Mouse (Mus musculus) embryonic stem cell, embryonic (primary cell): ENCODE measurements around the gene Foxp1.

ENCODE experiments used
- CTCF ChIA-PET, 4 experiments: fragments of 300-600 bp in 2 of 4; fragments of 350-600 bp in 2 of 4; sonication (Branson Sonifier 250); formaldehyde crosslinking; loops; one replicate each; lab custom pipeline; 2022; ENCODE audit warnings: inconsistent platforms in 2 of 4; lab: Charles Lee
- POLR2A ChIA-PET, 4 experiments: fragments of 300-600 bp in 2 of 4; fragments of 350-600 bp in 2 of 4; sonication (Branson Sonifier 250); formaldehyde crosslinking; loops; one replicate each; lab custom pipeline; 2022; ENCODE audit warnings: antibody characterized with exemption in 4 of 4, inconsistent platforms in 1 of 4; lab: Charles Lee

Gene Foxp1

DNA sequence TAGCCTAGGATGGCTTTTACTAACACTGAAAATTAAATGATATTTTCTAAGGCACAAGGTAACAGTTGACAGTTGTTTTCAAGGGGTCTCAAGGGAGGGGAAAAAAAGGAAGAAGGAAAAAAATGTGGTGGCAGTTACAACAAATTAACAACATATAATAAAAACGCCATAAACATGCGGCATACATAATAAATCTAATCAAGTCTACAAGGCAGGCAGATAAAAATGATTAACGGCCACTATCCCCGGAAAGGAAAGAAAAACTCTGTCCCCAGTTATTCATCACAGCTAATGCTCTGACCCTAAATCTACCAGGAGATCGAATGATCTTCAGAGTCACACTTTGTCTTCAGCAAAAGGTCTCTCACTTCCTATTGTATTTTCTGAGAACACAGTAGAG, 186.3 kb downstream of the Foxp1 start:
- ChIA-PET POLR2A (no interaction called here), CTCF (no interaction called here)

DNA sequence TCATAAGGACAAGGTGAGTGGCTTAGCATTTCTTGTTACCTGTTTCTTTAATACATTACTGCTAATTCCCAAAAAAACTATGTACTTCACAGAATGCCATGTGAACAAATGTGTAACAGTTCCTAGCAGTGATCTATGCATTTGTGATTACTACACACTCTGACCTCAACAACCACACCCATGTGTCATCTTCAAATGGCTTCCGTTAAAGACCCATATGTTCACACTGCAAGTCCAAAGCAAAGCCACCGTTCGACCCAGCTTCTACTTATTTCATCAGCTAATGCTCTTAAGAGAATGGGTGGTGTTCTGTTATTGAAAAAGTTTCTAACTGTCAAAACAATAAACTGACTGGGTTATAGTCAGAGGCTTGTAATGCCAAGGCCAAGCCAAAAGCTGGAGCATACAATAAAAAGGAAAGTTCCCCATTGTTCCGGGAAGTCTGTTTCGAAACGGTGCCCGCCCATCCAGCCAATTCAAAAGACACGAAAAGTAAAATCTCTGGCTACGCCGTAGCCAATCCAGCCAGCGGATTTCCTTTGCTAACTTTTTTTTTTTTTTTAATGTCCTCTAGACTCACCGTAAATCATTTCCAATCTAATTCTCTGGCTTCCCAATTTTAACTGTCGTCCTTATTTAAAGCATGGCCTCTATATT, 187.2 kb downstream of the Foxp1 start:
- ChIA-PET POLR2A (interaction anchor here in 2 of 4 experiments (0.6 to 0.7 kb wide), 2 partner anchors 157 to 308 kb away, joined by 3 read pairs; no protein-coding TSS in a partner anchor), CTCF (no interaction called here)

DNA sequence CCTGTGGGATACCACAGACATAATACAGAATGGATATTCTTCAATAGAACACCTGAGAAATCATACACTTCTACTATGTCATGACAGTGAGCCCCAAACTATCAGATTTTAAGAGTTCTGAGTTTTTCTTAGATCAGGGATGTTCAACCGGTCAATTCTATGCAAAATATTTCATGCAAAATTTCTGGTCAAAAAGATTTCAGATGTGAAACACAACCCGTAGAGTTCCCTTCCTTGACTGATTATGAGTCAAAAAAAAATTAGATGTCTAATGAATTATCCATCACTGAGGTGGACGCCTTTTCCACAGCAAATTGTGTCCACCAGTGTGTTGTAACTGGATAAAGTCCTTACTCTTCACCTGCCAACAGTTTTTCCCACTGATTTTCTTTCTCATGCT, 188.3 kb downstream of the Foxp1 start:
- POLR2A ChIA-PET, result no interaction called here
- CTCF ChIA-PET, result no interaction called here

DNA sequence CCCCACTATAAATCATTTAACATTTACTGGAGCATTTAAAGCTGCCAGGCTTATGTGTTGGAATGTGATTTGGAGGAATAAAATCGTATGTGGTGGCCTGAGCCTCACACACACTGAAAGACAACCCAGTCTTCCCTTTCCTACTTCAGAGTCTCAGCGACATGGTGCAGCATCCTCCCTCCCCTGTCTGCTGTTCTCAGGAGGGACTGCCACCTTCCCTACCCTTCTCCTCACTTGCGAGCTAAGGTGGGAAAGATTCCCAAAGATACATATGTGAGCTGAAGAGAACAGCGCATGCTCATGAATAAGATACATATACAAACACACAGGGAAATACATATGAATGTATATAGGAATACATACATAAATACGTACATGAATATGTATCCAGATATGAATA, 189.4 kb downstream of the Foxp1 start:
- ChIA-PET POLR2A (no interaction called here), CTCF (no interaction called here)

DNA sequence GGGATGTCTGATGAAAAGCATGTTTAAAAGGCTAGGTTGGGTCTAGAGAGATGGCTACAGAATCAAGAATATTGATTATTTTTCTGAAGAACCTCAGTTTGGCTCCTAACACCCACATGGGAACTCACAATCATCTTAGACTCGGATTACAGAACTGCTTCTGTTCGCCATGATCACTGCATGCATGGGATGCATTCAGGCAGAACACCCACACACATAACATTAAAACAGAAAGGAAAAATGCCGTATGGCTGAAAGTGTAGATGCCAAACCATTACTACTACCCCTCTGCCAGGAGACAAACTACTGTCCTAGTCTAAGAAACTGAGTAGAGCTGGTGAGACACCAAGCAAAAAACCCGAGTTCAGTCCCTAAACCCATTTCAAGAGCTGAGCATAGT, 192.4 kb downstream of the Foxp1 start:
- ChIA-PET CTCF (no interaction called here), POLR2A (no interaction called here)

DNA sequence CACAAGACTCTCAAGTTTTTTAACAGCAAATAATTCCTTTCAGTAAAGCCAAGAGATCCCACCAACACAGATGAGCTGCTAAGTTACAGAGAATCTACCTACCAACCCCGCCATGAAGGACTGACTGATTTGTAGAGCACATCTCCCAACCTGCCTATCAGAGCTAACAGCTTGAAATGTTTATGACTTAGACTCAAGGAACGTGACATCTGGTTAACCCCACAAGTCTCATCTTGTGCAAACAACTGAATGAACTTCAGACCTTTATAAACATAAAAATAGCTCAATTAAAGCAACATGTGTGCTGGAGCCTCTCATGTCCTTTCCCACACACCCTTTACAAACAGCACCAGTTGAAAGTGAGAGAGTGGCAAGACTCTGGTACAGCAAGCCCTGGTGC, 193.9 kb downstream of the Foxp1 start:
- ChIA-PET POLR2A (no interaction called here), CTCF (no interaction called here)

DNA sequence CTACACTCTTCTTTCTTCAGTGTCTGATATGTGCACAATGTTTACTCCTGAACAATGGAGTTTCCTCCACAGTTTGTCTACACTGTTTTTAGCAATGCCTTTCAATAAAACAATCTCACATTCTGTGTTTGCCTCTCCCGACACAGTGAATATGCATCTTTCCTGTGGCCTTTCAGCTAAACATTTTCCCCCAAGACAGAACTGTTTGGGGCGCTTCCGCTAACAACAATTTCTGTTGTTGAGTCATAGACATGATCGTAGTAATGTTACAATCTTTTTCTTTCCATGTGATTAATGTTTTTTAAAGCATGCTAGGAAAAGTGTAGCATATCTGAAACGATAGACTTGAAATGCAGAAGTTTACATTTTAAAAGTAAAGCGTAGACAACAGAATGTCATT, 194.4 kb downstream of the Foxp1 start:
- ChIA-PET CTCF (no interaction called here), POLR2A (no interaction called here)

DNA sequence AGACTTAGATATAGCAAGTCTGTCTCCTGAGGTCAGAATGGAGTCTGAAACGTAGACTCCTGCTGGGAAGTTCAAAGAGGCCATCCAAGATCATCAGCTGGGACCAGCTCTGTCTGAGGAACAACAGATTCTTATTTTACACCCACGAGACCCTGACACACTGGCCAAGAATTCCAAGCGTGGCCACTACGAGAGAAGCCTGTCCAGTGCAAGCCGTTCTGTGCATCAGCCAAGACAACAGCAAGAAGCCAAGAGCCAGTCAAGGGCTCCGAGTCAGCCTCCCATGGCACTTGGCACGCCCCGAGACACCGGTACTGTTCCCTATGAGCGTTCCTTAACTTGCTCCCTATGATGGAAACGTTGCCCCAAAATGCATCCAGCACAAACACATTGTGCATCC, 194.8 kb downstream of the Foxp1 start:
- ChIA-PET POLR2A (no interaction called here), CTCF (interaction anchor here in 1 of 4 experiments (0.6 kb wide), 1 partner anchor 26 kb away, joined by 3 read pairs; no protein-coding TSS in a partner anchor)

DNA sequence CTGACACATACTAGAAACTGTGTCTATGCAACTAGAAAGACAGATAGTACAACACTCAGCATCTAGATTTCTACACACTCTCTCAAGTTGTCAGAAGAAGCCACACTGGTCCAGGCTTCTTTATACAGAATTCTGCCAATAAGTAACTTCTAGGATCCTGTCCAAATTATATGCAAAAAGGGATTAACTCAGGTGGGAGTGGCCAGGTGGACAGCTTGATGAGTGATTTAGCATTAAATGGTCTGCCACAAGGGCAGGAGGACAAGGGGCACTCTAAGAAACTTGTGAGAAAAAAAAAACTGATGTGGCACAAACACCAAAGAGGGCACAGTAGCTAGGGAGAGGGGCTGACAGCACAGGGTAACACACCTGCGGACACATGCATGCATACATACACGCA, 196.6 kb downstream of the Foxp1 start:
- CTCF ChIA-PET, result no interaction called here
- POLR2A ChIA-PET, result no interaction called here

DNA sequence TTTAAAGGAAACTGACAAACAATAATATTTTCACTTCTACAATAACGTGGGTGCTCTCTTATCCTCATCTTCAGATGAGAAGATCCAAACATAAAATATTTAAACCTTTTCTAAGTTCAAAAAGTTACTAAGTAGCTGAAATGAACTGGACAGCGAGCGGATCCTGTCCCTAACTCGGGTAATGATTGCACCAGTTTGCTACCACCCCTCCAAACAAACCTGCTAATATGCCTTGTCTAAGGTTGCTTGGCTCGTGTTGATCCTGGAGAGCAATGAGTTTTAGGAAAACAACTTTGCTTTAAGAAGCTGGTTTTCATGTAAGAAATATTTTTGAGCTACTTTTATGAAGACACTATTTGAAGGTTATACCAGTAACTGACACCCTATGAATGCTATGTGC, 197.1 kb downstream of the Foxp1 start:
- ChIA-PET CTCF (no interaction called here), POLR2A (no interaction called here)

DNA sequence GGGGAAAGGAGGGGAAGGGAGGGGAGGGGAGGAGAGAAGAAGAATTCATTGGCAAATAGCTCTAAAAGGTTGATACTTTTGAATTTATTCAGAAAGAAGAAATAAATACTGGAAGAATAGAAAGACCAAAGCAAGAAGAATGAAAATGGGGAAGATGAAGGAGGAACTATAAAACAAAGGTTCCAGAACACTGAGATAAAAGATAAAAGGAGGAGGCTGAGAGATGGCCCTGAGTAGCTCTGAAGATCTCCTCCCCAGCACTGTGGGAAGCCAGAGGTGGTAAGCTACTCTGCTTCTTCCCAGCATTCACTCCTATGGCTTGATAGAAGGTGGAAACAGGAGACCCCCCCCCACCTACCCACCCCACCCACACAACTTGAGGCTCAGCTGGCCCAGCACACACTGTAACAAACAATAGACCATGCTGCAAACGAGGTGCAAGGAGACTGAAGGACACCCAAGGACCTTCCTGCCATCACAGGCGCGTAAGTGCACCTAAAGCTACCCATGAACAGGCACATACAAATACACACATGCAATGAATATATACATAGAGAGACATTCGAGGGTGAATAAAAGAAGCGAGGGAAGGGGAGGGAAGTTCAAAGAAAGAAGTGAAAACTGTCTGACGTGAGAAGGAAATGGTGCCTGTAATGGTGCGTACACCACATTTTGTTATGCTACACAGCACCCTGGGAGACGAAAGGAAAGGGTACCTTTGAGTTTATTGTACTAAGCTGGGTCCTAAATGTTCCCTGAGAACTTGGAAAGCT, 200.2 kb downstream of the Foxp1 start:
- POLR2A ChIA-PET, result interaction anchor here in 2 of 4 experiments (0.6 kb wide), 2 partner anchors 820 to 1649 kb away, joined by 3 to 8 read pairs; no protein-coding TSS in a partner anchor
- CTCF ChIA-PET, result interaction anchor here in 1 of 4 experiments (0.6 kb wide), 1 partner anchor 800 kb away, joined by 4 read pairs; no protein-coding TSS in a partner anchor

DNA sequence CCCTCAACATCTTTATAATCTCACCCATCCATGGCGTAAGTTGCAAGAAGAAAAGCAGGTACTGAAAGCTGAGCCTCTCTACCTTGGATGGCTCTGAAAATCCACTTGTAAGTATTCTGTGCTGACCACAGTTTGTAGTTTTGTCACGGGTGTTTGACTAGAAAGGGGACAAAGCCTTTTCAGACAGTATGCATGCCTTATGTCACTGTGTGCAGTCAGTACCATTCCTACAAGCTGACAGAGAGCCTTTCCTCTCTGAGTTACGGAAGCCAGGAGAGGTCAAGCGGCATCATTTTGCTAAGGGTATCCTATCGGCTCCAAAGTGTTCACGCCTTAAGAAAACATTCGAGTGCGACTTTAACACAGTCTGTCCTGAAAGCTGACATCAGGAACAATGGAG, 202.1 kb downstream of the Foxp1 start:
- CTCF ChIA-PET, result interaction anchor here in 1 of 4 experiments (0.6 kb wide), 1 partner anchor 410 kb away, joined by 3 read pairs; no protein-coding TSS in a partner anchor
- POLR2A ChIA-PET, result interaction anchor here in 2 of 4 experiments (0.6 kb wide), 2 partner anchors 9 to 45 kb away, joined by 3 read pairs; no protein-coding TSS in a partner anchor

DNA sequence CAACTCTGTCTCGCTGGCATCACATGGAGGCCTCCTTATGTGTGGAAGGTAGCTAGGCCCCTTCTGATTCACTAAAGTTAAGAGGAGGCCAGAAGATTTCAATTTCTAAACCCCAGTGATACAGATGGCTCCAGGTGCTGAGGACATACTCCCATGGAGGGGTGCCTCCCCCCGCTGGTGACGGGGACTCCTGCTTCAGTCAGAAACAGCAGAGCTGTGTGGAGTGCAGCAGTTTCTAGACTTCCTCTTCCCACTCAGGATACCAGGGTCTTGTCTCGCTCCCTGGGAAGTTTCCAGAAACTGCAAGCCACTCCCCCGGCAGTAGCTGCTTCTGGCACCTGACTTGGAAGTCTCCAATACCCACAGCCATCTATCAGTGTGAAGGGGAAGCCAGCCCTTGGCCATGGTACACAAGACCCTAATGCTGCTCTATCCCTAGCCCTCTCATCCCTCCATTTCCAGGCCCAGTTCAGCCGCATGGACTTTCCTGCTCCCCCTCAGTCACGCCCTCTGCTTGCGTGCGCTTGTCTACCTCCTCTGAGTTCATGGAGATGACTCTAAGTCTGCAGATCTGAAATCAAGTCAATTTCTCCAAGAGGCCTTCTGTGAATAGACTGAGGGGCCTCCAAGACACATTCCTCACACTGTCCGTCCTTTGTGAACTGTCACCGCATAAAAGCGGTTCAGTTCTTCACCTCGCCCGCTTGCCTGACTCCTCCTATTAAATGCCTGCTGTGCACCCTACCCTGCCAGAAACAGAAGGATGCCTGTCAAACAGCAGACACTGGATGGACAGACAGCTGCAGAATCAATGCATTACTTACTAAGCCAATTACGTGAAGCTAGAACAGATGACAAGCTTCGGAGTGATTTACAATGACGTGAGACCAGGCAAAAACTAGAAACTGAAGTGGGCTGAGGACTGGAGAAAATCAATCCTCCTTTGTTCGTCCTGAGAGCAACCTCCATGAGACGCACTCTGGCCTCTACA, 202.8 kb downstream of the Foxp1 start:
- CTCF ChIA-PET, result interaction anchor here in 1 of 4 experiments (0.7 kb wide), 1 partner anchor 76 kb away, joined by 4 read pairs; no protein-coding TSS in a partner anchor
- POLR2A ChIA-PET, result no interaction called here

DNA sequence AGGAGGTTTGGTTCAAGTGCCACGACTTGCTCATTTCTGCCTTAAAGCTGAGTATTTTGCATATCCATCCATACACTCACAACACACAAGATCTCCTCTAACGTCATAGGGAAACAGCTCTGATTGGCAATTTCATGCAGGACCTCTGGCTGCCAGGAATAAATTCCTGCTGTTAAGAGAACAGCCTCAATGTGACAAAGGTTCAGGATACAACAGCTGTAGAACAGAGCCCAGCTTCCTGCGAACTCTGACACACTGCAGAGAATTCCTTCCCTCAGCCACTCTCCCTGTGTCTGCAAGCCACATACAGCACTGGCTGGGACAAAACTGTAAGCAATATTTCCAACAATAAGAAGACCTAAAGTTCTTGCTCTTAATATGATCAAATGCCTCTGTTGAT, 207.8 kb downstream of the Foxp1 start:
- ChIA-PET CTCF (no interaction called here), POLR2A (no interaction called here)

DNA sequence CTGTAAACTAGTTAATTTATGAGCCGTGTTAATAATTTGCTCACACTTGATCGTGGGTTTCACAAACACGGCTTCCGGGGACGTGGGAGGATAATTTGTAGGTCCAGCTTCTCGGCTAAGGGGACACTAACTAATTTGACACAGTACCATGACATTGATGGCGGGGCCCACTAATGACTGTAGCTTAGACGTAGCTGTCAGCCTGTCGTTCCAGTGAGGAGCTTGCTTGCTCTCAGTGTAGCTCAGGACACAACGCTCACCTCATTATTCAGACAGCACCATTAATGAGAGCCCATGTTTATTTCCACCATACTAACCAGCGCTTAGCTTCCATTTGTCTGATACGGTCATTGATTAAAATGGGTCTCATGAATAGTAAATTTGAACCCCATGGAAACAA, 212.0 kb downstream of the Foxp1 start:
- CTCF ChIA-PET, result no interaction called here
- POLR2A ChIA-PET, result interaction anchor here in 1 of 4 experiments (0.6 to 1.2 kb wide), 2 partner anchors 10 to 213 kb away, joined by 3 to 9 read pairs; no protein-coding TSS in a partner anchor

DNA sequence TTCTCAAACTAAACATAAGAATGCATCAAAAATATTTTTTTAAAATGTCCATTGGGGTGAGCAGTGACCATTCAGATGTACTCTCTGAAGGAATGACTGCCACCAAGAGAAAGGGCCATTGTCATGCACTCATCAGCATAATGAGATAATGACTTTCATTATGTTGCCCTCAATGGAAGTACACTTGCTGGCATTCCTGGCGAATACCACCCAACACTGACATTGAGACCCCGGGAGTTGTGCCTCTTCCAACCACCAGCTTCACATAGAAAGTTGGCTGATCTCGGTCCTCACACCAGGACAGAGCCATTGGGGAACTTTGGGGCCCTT, 212.4 kb downstream of the Foxp1 start:
- ChIA-PET CTCF (no interaction called here), POLR2A (interaction anchor here in 1 of 4 experiments (0.6 kb wide), 1 partner anchor 214 kb away, joined by 9 read pairs; no protein-coding TSS in a partner anchor)

DNA sequence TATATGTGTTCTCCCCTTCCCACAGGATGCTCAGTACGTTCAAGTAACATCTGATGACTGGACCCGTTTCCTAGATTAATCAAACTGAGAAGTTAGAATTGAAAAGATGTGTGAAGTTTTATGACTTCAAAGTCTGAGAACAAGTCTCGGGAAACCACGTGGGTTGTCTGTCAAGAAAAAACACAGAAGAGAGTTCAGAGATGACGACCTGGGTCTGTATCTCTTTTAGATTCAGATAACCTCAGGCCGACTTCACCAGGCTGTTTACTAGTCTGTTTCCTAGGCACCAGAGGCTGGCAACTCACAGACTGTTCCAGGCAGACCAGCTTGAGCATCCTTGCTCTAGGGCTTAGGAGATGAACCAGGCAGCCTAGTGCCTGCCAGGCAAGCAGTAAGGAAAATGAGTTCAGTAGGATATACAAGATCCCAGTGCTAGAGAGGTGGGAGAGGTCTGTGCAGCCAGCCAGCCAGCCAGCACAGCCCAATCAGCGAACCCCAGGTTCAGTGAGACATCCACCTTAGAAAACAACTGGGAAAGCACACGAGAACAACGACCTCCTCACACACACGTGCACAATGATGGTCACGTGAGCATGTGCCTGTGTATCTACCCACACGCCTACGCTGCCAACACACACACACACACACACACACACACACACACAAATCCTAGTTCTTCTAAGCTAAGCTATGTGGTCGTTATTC, 212.9 kb downstream of the Foxp1 start:
- ChIA-PET POLR2A (interaction anchor here in 1 of 4 experiments (0.7 kb wide), 1 partner anchor 214 kb away, joined by 3 read pairs; no protein-coding TSS in a partner anchor), CTCF (no interaction called here)

DNA sequence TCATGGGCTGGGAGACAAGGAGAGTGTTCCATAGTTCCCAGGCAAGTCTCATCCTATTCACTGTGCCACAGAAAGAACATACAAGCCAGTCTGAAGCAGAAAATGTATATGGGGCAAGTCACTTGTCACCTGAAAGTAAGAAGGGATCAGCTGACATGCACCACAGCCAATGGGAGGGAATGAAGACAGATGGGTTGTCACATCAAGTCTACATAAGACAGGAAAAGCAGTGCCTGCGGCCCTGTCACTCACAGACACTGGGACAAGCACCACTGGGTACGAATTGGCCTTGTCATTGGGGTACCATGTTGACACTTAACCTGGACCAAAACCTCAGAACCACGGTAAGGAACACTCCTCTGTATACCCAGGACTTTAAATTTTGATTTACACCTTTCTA, 216.8 kb downstream of the Foxp1 start:
- ChIA-PET POLR2A (no interaction called here), CTCF (no interaction called here)
